Mouse (Mus musculus) limb, embryonic 14.5 days (tissue): ENCODE data around the gene Prpsap1. TPM values are rescaled to one million over a fixed set of nuclear protein-coding genes. Genes with fewer than 3 reads are reported as not detected.

Experiments
- ATAC-seq: fragments of 200-750 bp; cut with Nextera tagmentation; 2 replicates; pipeline ENCODE4 v1.8.0; 2017; ENCODE audit warnings: low read depth, moderate number of reproducible peaks, moderate TSS enrichment; ENCODE audit not compliant: low FRiP score
- DNase-seq: peaks from one replicate; pipeline ENCODE4 v3.0.0-alpha.2; 2015; ENCODE audit warnings: low spot score
- H3K27ac ChIP-seq: fragments of 300-500 bp; sonication (generic); replicated peaks from 2 replicates; pipeline ENCODE4 v1.5.1; 2014; ENCODE audit warnings: low read depth, mild to moderate bottlenecking, low read length, moderate library complexity, mixed read lengths
- H3K27me3 ChIP-seq: fragments of 300-500 bp; sonication (generic); 2 replicates; pipeline ENCODE4 v1.6.1; 2014; ENCODE audit warnings: low read length, mixed read lengths; ENCODE audit not compliant: control insufficient read depth, insufficient read depth
- H3K36me3 ChIP-seq: fragments of 300-500 bp; sonication (generic); 2 replicates; pipeline ENCODE4 v1.6.1; 2014; ENCODE audit warnings: mild to moderate bottlenecking, low read length, moderate library complexity, mixed read lengths; ENCODE audit not compliant: control insufficient read depth, insufficient read depth
- H3K4me1 ChIP-seq: fragments of 300-500 bp; sonication (generic); 2 replicates; pipeline ENCODE4 v1.6.1; 2014; ENCODE audit warnings: antibody characterized with exemption, low read length, mixed read lengths; ENCODE audit not compliant: control insufficient read depth, insufficient read depth
- H3K4me2 ChIP-seq: fragments of 300-500 bp; sonication (generic); replicated peaks from 2 replicates; pipeline ENCODE4 v1.6.1; 2014; ENCODE audit warnings: low read depth, mild to moderate bottlenecking, low read length, moderate library complexity; ENCODE audit not compliant: severe bottlenecking
- H3K4me3 ChIP-seq: fragments of 300-500 bp; sonication (generic); replicated peaks from 2 replicates; pipeline ENCODE4 v1.5.1; 2014; ENCODE audit warnings: low read length
- H3K9ac ChIP-seq: fragments of 300-500 bp; sonication (generic); 2 replicates; pipeline ENCODE4 v1.6.1; 2014; ENCODE audit warnings: mild to moderate bottlenecking, low read depth, low read length, moderate library complexity; ENCODE audit not compliant: severe bottlenecking
- H3K9me3 ChIP-seq: fragments of 300-500 bp; sonication (generic); 2 replicates; pipeline ENCODE4 v1.6.1; 2016; ENCODE audit warnings: low read length; ENCODE audit not compliant: control insufficient read depth
- POLR2A ChIP-seq: fragments of 200-500 bp; IDR thresholded peaks from 2 replicates; pipeline ENCODE4 v1.8.0; 2012; ENCODE audit warnings: inconsistent platforms, mild to moderate bottlenecking, moderate library complexity, borderline replicate concordance; ENCODE audit not compliant: insufficient read depth, insufficient read length; ENCODE audit errors: extremely low read depth
- WGBS: fragments of 180-500 bp; shearing (Covaris S2); extraction: QIAGEN DNeasy Blood & Tissue Kit; methylation state at CpG from one replicate; pipeline ENCODE4 v1.1.7; 2014; 5-methylcytosine and 5-hydroxymethylcytosine counted together
- polyA plus RNA-seq, 2 experiments: library from polyadenylated mRNA; depleted of rRNA in 1 of 2; stranded (reverse) in 1 of 2; unstranded in 1 of 2; fragments of >200 nt; fragmentation: Nextera tagmentation in 1 of 2; extraction: Ambion mirVana in 1 of 2; gene quantifications; 2 replicates each; pipeline versions ENCODE4 v1.2.1 to v1.2.3; 2012 to 2014

The Prpsap1 gene
- polyA plus RNA-seq (2012; rRNA removed) (134 and 144 TPM in 2 replicates), polyA plus RNA-seq (2014; fragmentation: Nextera tagmentation; extraction: Ambion mirVana) (148 and 157 TPM in 2 replicates)

DNA sequence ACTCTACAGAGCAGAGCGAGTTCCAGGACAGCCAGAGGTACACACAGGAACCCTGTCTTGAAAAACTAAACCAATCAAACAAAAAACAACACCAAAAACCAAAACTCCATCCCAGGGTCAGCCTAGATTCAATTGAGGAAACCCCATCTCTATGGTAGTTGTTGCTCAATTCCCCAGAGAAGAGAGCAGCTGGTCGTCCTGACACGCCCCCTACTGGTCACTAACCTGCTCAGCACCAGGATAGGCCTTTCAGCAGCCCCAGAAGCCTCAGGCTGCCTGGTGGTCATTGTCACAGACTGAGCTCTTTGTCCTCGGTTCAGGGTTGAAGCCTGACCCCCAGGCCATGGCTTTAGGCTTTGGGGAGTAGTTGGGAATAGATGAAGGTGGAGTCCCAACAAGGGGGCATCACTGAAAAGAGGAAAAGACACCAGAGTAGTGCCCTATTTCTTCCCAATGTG, at the start of gene Prpsap1:
TSS of gene Prpsap1 (minus strand) at position 408 of the 458 bp plus-strand sequence.
- DNase-seq (peak; percentile 64), ATAC-seq (no peak)
- peaks cover 7% of the 10 kb centered on the region for H3K4me1 ChIP-seq
- TF ChIP-seq POLR2A = no peak
- H3K27ac ChIP-seq = no peak within 1 kb of the TSS
- no peaks in the 10 kb centered on the region for H3K9me3 ChIP-seq
- no peak within 1 kb of the TSS for H3K4me2 ChIP-seq
- H3K9ac ChIP-seq = no peak within 1 kb of the TSS
- WGBS = 27% methylated on average over 4 of the region's 4 CpGs
- H3K4me3 ChIP-seq = no peak within 1 kb of the TSS
- H3K27me3 ChIP-seq = no peaks in the 10 kb centered on the region
- no peaks in the 10 kb centered on the region for H3K36me3 ChIP-seq

DNA sequence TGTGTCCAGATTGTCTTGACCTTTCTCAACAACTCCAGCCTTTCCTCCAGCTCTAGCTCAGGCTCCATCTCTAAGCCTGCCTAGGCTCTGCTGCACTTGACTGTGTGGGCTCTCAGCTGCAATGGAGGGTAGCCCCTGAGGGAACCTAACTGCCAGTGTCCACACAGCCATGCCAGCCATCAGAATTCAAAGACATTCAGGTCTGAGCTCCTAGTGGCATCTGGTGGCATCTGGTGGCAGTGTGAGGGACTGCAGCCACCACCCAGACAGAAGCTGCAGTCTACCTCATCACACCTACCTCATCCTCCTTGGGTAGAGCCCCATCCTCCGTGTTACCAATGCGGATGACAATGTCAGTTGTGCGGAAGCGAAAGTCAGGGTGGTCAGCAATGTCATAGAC, 49.1 kb upstream of the Prpsap1 start:
- TF ChIP-seq POLR2A = no peak
- Histone ChIP-seq H3K9ac (no peak overlapping the region), H3K27me3 (no peaks in the 10 kb centered on the region), H3K36me3 (peaks cover 98% of the 10 kb centered on the region), H3K9me3 (no peaks in the 10 kb centered on the region), H3K4me3 (no peak overlapping the region), H3K4me1 (no peaks in the 10 kb centered on the region), H3K4me2 (no peak overlapping the region), H3K27ac (no peak overlapping the region)
- ATAC-seq = no peak
- no peak for DNase-seq
- 89% methylated on average over 4 of the region's 4 CpGs for WGBS

DNA sequence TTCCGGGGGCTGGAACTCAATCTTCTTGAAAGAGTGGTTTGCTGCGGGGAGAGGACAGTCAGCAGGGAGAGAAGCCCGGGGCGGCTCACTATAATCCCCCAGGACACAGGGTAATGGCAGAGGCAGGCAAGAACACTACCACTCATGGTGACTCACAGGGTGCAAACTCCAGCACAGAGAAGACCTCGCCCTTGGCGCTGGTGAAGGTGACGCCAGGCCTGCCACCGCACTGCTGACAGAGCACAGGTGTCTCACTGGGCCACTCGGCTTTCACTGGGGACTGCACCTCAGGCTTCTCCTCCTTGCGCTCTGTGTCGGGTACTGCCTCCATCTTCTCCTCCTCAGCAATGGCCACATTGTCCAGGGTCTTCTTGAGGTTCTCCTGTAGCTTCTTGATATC, 47.2 kb upstream of the Prpsap1 start:
- Histone ChIP-seq H3K36me3 (peaks cover 85% of the 10 kb centered on the region), H3K27me3 (no peaks in the 10 kb centered on the region), H3K27ac (no peak overlapping the region), H3K9me3 (no peaks in the 10 kb centered on the region), H3K9ac (no peak overlapping the region), H3K4me3 (no peak overlapping the region), H3K4me2 (no peak overlapping the region), H3K4me1 (no peaks in the 10 kb centered on the region)
- DNase-seq = no peak
- no peak for TF ChIP-seq POLR2A
- 97% methylated on average over 11 of the region's 11 CpGs for WGBS
- no peak for ATAC-seq

DNA sequence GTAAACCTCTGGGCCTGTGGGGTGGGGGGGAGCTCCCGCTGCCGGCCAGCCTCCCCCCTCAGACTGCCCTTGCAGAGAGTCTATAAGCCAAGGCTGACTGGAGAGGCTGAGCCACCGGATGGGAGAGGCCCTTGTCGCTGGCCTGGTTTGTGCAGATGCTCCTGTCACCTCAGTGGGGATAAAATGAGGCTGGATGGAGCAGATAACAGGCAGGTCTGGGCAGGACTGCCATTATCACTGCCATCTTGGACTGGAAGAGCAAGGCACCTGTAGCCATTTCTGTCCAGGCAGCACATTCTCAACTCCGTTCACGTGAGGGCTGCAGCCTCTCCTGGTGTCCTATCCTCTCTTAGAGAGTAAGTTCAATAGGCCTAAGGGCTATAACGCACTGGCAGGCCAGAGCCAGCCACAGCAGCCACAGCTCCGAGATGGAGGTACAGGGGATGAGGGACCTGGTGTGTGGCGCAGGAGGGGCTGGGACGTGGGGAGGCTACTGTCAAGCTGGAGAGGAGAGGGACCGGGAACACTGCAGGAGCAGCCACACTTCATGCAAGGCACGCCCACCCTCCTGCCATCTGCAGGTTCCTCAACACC, 44.2 kb upstream of the Prpsap1 start:
- no peak for DNase-seq
- no peak overlapping the region for H3K4me2 ChIP-seq
- no peak overlapping the region for H3K4me3 ChIP-seq
- H3K9ac ChIP-seq = no peak overlapping the region
- TF ChIP-seq POLR2A = no peak
- 77% methylated on average over 12 of the region's 12 CpGs for WGBS
- no peaks in the 10 kb centered on the region for H3K9me3 ChIP-seq
- H3K4me1 ChIP-seq = peaks cover 9% of the 10 kb centered on the region
- ATAC-seq = no peak
- no peak overlapping the region for H3K27ac ChIP-seq
- H3K27me3 ChIP-seq = peaks cover 9% of the 10 kb centered on the region
- H3K36me3 ChIP-seq = peaks cover 56% of the 10 kb centered on the region

DNA sequence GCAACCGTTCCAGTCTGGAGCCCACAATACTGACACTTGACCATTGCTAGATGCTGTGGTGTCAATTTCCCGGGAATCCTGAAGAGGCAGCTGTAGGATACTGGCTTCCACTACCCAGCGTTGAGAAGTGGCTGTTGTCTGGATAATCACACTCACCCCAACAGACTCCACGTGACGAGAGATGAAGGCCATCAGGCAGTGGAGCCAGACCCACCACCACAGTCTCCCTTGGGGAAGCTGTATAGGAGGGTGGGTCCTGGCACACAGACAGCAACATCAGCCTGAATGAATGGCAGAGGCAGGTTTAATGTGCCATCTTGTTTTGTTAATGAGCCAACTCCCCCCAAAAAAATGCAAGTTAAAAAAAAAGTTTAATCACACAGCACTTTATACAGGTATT, 43.4 kb upstream of the Prpsap1 start:
- peaks cover 18% of the 10 kb centered on the region for H3K27me3 ChIP-seq
- H3K27ac ChIP-seq = no peak overlapping the region
- H3K9ac ChIP-seq = no peak overlapping the region
- no peak overlapping the region for H3K4me3 ChIP-seq
- peaks cover 48% of the 10 kb centered on the region for H3K36me3 ChIP-seq
- 80% methylated on average over 5 of the region's 5 CpGs for WGBS
- DNase-seq (no peak), ATAC-seq (no peak)
- peaks cover 10% of the 10 kb centered on the region for H3K4me1 ChIP-seq
- no peak for TF ChIP-seq POLR2A
- no peak overlapping the region for H3K4me2 ChIP-seq
- H3K9me3 ChIP-seq = no peaks in the 10 kb centered on the region
